Mouse (Mus musculus) retina, adult 2 months (tissue): ENCODE results near the gene Cyp2j5.
"Not testable (repeated sequence)": the region's sequence is repeated elsewhere in the genome, so short reads cannot be mapped to it uniquely, and the experiment has no call there.

ENCODE experiments used
- DNase-seq: peaks from one replicate; pipeline ENCODE4 v3.0.0-alpha.2; 2012; ENCODE audit warnings: low read depth, low spot score

Cyp2j5 gene

GRCm38 (mm10) chr4:96663991-96664390, at the start of gene Cyp2j5:
Gene Cyp2j5, minus strand, starts transcription at chr4:96664154.
- no peak for DNase-seq

DNA sequence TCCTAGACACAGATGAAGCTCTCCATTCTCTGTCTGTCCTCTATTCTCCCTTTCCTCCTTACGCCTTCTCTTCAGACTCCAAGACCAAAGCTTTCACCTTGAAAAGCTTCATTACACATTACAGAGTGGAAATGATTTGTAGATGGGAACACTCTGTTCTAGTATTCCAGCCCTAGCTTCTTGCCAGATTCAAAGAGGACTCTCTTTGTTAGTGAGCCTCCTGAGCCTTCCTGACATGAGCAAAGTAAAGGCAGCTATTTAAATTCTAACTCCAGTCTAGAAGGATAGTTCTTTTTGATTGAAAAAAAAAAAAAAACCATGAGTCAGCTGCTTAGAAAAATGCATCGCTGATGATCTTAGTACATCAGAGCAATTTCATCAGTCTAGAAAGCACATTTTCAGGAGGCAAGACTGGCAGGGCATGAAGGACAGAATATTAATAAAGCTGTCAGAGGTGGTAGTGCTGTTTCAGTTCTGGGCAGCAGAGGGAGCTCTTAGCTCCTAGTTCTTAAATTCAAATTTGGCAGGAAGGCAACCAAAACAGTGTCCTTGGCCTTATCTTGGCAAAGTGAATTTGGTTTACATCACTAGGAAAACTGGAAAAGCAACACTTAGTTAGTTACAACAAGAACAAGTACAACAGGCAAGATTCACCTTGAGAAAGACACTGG, 41.5 kb upstream of the Cyp2j5 start:
- no peak for DNase-seq

DNA sequence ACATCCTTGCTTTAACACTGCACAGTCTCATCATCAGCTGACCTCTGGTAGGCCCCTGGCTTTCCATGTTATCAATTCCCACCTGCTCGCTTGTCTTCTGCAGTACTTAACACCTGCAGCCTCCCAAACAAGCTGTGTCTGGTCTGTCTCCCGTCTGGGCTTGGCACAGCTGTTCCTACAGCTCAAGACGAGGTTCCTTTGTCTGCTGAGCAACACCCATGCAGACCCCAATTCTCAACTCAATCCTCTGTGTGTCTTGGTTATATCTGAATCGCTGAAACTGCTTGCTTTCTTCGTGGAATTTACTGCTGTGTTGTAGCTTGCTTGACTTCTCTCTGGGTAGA, 34.2 kb upstream of the Cyp2j5 start:
- no peak for DNase-seq

GRCm38 (mm10) chr4:96697511-96698217, 33.7 kb upstream of the Cyp2j5 start:
- DNase-seq = no peak

- DNase-seq = no peak
These were observed 32.8 kb upstream of the Cyp2j5 start for GRCm38 (mm10) chr4:96696614-96697360.

DNA sequence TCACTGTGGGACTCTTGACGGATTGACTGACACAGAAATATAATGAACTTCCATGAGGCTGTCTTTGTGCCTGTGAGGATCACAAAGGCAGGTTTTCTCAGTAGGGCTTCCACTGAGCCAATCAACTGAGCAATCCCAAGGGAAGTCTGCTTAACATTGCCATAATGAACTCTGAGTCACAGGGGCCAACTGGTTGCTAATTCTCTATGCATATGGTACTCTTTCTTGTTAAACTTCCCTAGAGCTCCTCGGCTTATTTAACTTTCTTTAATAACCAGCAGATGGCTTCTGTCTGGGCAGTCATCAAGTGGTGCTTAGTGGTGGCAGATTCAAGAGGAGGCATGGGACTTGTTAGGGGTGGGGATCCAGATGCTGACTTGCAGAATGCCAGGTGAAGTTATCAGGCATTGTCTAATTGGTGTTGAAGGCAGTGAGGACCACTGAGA, 23.4 kb upstream of the Cyp2j5 start:
- no peak for DNase-seq

DNA sequence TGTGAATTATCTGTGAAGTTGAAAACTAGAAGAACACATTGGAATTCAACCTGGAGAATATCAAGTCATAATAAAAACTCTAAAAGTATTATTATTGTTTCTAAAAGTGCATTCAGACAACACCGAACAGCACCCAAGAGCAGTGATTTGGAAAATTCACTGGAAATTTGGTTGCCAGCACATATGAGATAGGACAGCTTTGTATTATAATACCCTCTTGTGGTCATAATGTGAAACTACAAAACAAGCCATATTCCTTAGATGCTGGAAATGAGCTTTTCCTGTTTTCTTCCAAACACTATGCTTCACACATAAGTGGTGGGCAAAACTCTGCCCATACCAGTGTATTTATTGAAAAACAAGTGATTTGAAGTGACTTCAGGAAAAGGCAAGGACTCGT, 19.5 kb upstream of the Cyp2j5 start:
- no peak for DNase-seq

GRCm38 (mm10) chr4:96680966-96681365, 17.0 kb upstream of the Cyp2j5 start:
- DNase-seq = no peak

DNA sequence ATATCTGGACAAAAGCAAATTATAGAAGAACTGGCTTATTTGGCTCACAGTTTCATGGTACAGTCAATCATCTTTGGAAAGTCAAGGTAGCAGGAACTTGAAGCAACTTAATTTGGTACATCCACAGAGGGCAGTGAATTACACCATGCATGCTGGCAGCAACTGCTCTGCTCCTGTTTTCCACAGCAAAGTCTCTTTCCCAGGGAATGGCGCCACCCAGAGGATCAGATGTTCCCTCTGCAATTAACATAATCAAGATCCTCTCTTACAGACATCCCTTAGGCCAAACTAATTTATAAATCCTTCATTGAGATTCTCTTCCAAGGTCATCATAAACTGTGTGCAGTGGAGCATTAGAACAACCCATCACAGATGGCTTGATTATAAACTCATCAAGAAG, 16.3 kb upstream of the Cyp2j5 start:
- no peak for DNase-seq

GRCm38 (mm10) chr4:96664668-96665454, 907 bp upstream of the Cyp2j5 start:
- no peak for DNase-seq

- no peak for DNase-seq
These were observed 28.5 kb downstream of the Cyp2j5 start for GRCm38 (mm10) chr4:96635455-96635854.

- no peak for DNase-seq
These were observed 41.5 kb downstream of the Cyp2j5 start for GRCm38 (mm10) chr4:96622474-96622873.

DNA sequence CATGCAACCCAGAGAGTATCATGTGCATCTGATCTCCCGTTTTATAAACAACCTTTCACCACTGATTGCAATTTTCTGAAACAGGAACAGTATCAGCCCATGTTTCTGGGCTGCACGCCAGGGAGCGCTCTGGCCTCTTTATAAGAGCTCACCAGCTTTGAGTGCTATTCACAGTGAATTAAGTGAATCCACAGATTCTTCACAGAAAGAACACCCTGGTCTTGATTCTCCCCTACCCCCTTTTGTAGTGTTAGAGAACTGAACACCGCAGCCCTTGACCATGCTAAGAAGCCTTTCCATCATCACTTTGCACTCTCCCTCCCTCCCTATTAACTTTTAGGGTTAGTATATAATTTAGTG, 72.2 kb downstream of the Cyp2j5 start:
- DNase-seq = no peak

DNA sequence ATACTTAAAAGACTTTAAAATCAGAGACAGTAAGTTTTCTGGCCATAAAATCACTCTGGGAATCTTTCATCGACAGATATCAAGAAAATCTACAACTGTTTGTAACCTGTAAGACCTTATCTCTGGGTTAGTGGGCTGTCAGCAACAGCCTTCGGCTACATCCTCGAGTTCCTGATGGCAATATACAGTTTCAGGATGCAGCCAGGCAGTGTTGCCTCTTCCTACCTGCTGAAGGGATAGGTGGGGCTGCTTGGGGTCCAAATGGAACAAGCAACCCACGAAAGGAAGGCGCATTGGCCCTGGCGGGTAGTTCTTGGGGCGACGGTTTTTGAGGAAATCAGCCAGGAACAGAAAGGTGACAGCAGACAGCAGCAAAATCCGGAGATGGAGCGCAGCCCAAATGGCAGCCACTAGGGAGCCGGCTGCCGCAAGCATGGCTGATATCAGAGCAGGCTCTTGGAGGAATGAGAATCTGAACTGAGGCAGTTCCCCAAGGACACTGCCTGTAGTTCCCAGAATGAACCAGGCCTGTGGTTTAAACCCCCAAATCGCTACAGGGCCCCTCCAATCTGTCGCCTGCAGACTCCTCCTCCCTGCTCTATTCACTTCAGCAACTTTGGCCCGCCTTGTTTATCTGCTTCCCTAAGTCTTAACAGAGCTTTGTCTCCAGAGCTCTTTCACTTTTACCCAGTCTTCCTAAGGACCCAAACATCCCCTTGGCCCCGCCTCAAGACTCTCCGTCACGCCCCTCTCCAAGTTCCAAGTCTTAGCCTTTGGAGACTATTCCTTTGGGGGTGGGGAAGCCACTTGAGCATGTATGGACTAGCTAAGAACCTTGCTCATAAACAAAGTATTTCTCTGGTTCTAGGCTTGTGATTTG, 72.8 kb downstream of the Cyp2j5 start, which contains the start of gene Cyp2j9:
TSS of gene Cyp2j9 (minus strand) at position 668 of the 880 bp plus-strand sequence.
- no peak for DNase-seq

GRCm38 (mm10) chr4:96581425-96582088, 82.4 kb downstream of the Cyp2j5 start:
- DNase-seq = no peak

GRCm38 (mm10) chr4:96580351-96580750, 83.6 kb downstream of the Cyp2j5 start:
- DNase-seq = not testable (repeated sequence)
